Mouse (Mus musculus): ENCODE measurements around the gene Ccdc28b.

The Ccdc28b gene

GRCm38 (mm10) chr4:129622803-129623535 is 778 bp downstream of the Ccdc28b start:
- DNase-seq, result no peak

GRCm38 (mm10) chr4:129622120-129622802 is 1.5 kb downstream of the Ccdc28b start:
- no peak for DNase-seq

- peak in 1 of 2 experiments; percentile 58 for DNase-seq
Observed at GRCm38 (mm10) chr4:129621283-129621841, 2.4 kb downstream of the Ccdc28b start.

- DNase-seq, result no peak
Observed at GRCm38 (mm10) chr4:129620419-129621282, 3.1 kb downstream of the Ccdc28b start.

GRCm38 (mm10) chr4:129618786-129619691 is 4.7 kb downstream of the Ccdc28b start, which contains the start of gene Iqcc:
Gene Iqcc, minus strand, starts transcription at chr4:129619099.
- peak; percentile 96 to 97 for DNase-seq

- no peak for DNase-seq
Observed at GRCm38 (mm10) chr4:129618031-129618430, 5.7 kb downstream of the Ccdc28b start.

- DNase-seq, result no peak
Observed at GRCm38 (mm10) chr4:129617121-129617641, 6.6 kb downstream of the Ccdc28b start.

GRCm38 (mm10) chr4:129616631-129617030 is 7.1 kb downstream of the Ccdc28b start:
- DNase-seq, result no peak

- DNase-seq, result no peak
Observed at GRCm38 (mm10) chr4:129615801-129616290, 7.9 kb downstream of the Ccdc28b start.

- DNase-seq, result peak; percentile 65 to 73
Observed at GRCm38 (mm10) chr4:129614093-129614492, 9.7 kb downstream of the Ccdc28b start, which contains the start of gene Dcdc2b. Gene Dcdc2b, minus strand, starts transcription at chr4:129614257.

GRCm38 (mm10) chr4:129610472-129610871 is 13.3 kb downstream of the Ccdc28b start:
- no peak for DNase-seq

- DNase-seq, result no peak
Observed at GRCm38 (mm10) chr4:129610026-129610425, 13.7 kb downstream of the Ccdc28b start.

GRCm38 (mm10) chr4:129609139-129609631 is 14.6 kb downstream of the Ccdc28b start:
- DNase-seq, result no peak

GRCm38 (mm10) chr4:129608426-129609025 is 15.2 kb downstream of the Ccdc28b start:
- DNase-seq, result peak; percentile 77 to 86

GRCm38 (mm10) chr4:129600233-129601158 is 23.3 kb downstream of the Ccdc28b start, which contains the start of the genes Eif3i and Tmem234:
Gene Eif3i, minus strand, starts transcription at chr4:129600648.
Gene Tmem234, plus strand, starts transcription at chr4:129600668.
- peak; percentile 90 to 91 for DNase-seq

- no peak for DNase-seq
Observed at GRCm38 (mm10) chr4:129588865-129589264, 34.9 kb downstream of the Ccdc28b start.

- no peak for DNase-seq
Observed at GRCm38 (mm10) chr4:129586943-129587342, 36.8 kb downstream of the Ccdc28b start.

- no peak for DNase-seq
Observed at GRCm38 (mm10) chr4:129585773-129586172, 38.0 kb downstream of the Ccdc28b start.

Data from lung, postnatal 4 days (tissue).